Mouse (Mus musculus) hematopoietic multipotent progenitor cell, adult 10-12 weeks (in vitro differentiated cells): ENCODE data around the gene S100a5. TPM values are rescaled to one million over a fixed set of nuclear protein-coding genes. Genes with fewer than 3 reads are reported as not detected.

Experiments used
- polyA plus RNA-seq: library from polyadenylated mRNA; stranded (reverse); fragments of >175 nt; gene quantifications from 2 replicates; pipeline ENCODE4 v1.2.3, GENCODE M21; 2012; ENCODE audit warnings: low replicate concordance

S100a5 gene
- polyA plus RNA-seq = not detected in 2 replicates

GRCm38 (mm10) chr3:90608223-90608622, at the start of gene S100a5:
Gene S100a5, plus strand, starts transcription at chr3:90608523.

GRCm38 (mm10) chr3:90560008-90560628, 48.2 kb upstream of the S100a5 start, which contains the start of gene S100a3:
Gene S100a3, plus strand, starts transcription at chr3:90560578.

GRCm38 (mm10) chr3:90589947-90590346, 18.4 kb upstream of the S100a5 start, which contains the start of gene S100a2:
Gene S100a2, plus strand, starts transcription at chr3:90590247.

GRCm38 (mm10) chr3:90601486-90602110, 6.7 kb upstream of the S100a5 start, which contains the start of gene Gm42674:
Gene Gm42674, plus strand, starts transcription at chr3:90601904.

GRCm38 (mm10) chr3:90603623-90604022, 4.7 kb upstream of the S100a5 start, which contains the start of gene S100a4:
Gene S100a4, plus strand, starts transcription at chr3:90603771.

GRCm38 (mm10) chr3:90612728-90613291, 4.5 kb downstream of the S100a5 start, which contains the start of gene S100a6:
Gene S100a6, plus strand, starts transcription at chr3:90612882.

GRCm38 (mm10) chr3:90653717-90654116, 45.4 kb downstream of the S100a5 start, which contains the start of gene S100a7a:
Gene S100a7a, plus strand, starts transcription at chr3:90654017.

Other genes starting within 250 kb of the S100a5 start
- gene Slc27a3, start 218.6 kb upstream of the S100a5 start, polyA plus RNA-seq = 2.6 and 4.0 TPM in 2 replicates
- 27.3 and 32.4 TPM in 2 replicates for gene Ints3, start 174.9 kb upstream of the S100a5 start, polyA plus RNA-seq
- 0.16 and 1.8 TPM in 2 replicates for gene Npr1, start 142.7 kb upstream of the S100a5 start, polyA plus RNA-seq
- 6.0 and 9.8 TPM in 2 replicates for gene Ilf2, start 132.4 kb upstream of the S100a5 start, polyA plus RNA-seq
- 5.7 and 5.9 TPM in 2 replicates for gene Snapin, start 117.5 kb upstream of the S100a5 start, polyA plus RNA-seq
- 75.5 and 121 TPM in 2 replicates for gene Chtop, start 99.0 kb upstream of the S100a5 start, polyA plus RNA-seq
- gene S100a1, start 94.1 kb upstream of the S100a5 start, polyA plus RNA-seq = 8.5 and 9.8 TPM in 2 replicates
- gene S100a13, start 94.1 kb upstream of the S100a5 start, polyA plus RNA-seq = 8.5 TPM in 2 replicates
- 0.18 TPM in 2 replicates for gene S100a14, start 81.7 kb upstream of the S100a5 start, polyA plus RNA-seq
- gene S100a16, start 71.3 kb upstream of the S100a5 start, polyA plus RNA-seq = 0.38 and 1.0 TPM in 2 replicates
- gene S100a3, start 47.9 kb upstream of the S100a5 start, polyA plus RNA-seq = 0.38 TPM in 1 of 2 replicates, not detected in the other
- gene S100a2, start 18.3 kb upstream of the S100a5 start, polyA plus RNA-seq = not detected in 2 replicates
- gene Gm42674, start 6.6 kb upstream of the S100a5 start, polyA plus RNA-seq = not detected in 2 replicates
- gene S100a4, start 4.8 kb upstream of the S100a5 start, polyA plus RNA-seq = 8.1 and 14.2 TPM in 2 replicates
- gene S100a6, start 4.4 kb downstream of the S100a5 start, polyA plus RNA-seq = 18.8 and 73.6 TPM in 2 replicates
- gene S100a7a, start 45.5 kb downstream of the S100a5 start, polyA plus RNA-seq = 0.12 TPM in 1 of 2 replicates, not detected in the other
- gene S100a8, start 60.5 kb downstream of the S100a5 start, polyA plus RNA-seq = 30.7 and 39.3 TPM in 2 replicates
- 130 and 140 TPM in 2 replicates for gene S100a9, start 87.2 kb downstream of the S100a5 start, polyA plus RNA-seq
- 0.09 TPM in 1 of 2 replicates, not detected in the other for gene Pglyrp4, start 118.4 kb downstream of the S100a5 start, polyA plus RNA-seq
- gene Gm5849, start 169.4 kb downstream of the S100a5 start, polyA plus RNA-seq = not detected in 2 replicates